ENCODE assay signal across 8 mouse cellular contexts in genomic region chr17:8463482-8464128, GRCm38 (mm10). TPM values are rescaled to one million over a fixed set of nuclear protein-coding genes. Genes with fewer than 3 reads are reported as not detected.
DNase-seq lines count a peak whose midpoint lies in the region; ATAC-seq and TF ChIP-seq lines count a peak whose summit lies in the region.
"Had no signal": no experiment of that assay in that cellular context is flagged by ENCODE, and none has a peak within 500 bp of the region (broad histone marks: within the 10 kb centered on the region; RNA-seq: fewer than 3 reads in every experiment).

No protein-coding gene starts in this region.

- no peak overlapping the region for H3K9ac ChIP-seq in ES-Bruce4 (ENCODE audit: low read depth, poor library complexity, severe bottlenecking)
- no peak overlapping the region for H3K9ac ChIP-seq in lung, postnatal 0 days (replicated peaks; ENCODE audit: low read depth)
- H3K9ac ChIP-seq: limb, embryonic 15.5 days had no signal

- no peak overlapping the region for H3K27ac ChIP-seq in ES-Bruce4 (ENCODE audit: insufficient read depth, low read length)
- H3K27ac ChIP-seq in cortical plate, adult 2 months (ENCODE audit: insufficient read depth, low read length): no peak overlapping the region
- no peak overlapping the region for H3K27ac ChIP-seq in lung, postnatal 0 days (ENCODE audit: low read length)
- H3K27ac ChIP-seq: limb, embryonic 15.5 days had no signal

- peak; percentile 87 for TF ChIP-seq CTCF in ES-Bruce4 (IDR thresholded peaks at IDR 0.05; ENCODE audit: low read depth, low read length)
- peak; percentile 92 for TF ChIP-seq CTCF in cortical plate, adult 2 months (IDR thresholded peaks at IDR 0.05; ENCODE audit: extremely low read depth, insufficient read depth, low read length)
- peak; percentile 89 for TF ChIP-seq CTCF in lung, postnatal 0 days (IDR thresholded peaks at IDR 0.05)

- H3K9me3 ChIP-seq in ES-Bruce4 (replicated peaks; ENCODE audit: control insufficient read depth, insufficient read depth, low read length, poor library complexity, severe bottlenecking): no peaks in the 10 kb centered on the region
- H3K9me3 ChIP-seq in lung, postnatal 0 days (ENCODE audit: low read length): no peaks in the 10 kb centered on the region
- H3K9me3 ChIP-seq: limb, embryonic 15.5 days had no signal

- no peak overlapping the region for H3K4me3 ChIP-seq in ES-Bruce4 (ENCODE audit: low read depth, low read length)
- no peak overlapping the region for H3K4me3 ChIP-seq in cortical plate, adult 2 months (ENCODE audit: insufficient read depth, low read length)
- no peak overlapping the region for H3K4me3 ChIP-seq in lung, postnatal 0 days (ENCODE audit: low read depth, low read length)
- H3K4me3 ChIP-seq: limb, embryonic 15.5 days had no signal

- TF ChIP-seq POLR2A in ES-Bruce4 (IDR thresholded peaks at IDR 0.05; ENCODE audit: insufficient read depth, low read length): no peak
- no peak for TF ChIP-seq POLR2A in cortical plate, adult 2 months (IDR thresholded peaks at IDR 0.05; ENCODE audit: extremely low read depth, insufficient read depth, low read length)

- no peaks in the 10 kb centered on the region for H3K4me1 ChIP-seq in ES-Bruce4 (ENCODE audit: control insufficient read depth, insufficient read depth, low read length)
- H3K4me1 ChIP-seq in cortical plate, adult 2 months (ENCODE audit: control insufficient read depth, insufficient read depth, low read length): no peaks in the 10 kb centered on the region
- no peaks in the 10 kb centered on the region for H3K4me1 ChIP-seq in lung, postnatal 0 days (ENCODE audit: insufficient read depth, low read depth, low read length)
- H3K4me1 ChIP-seq: limb, embryonic 15.5 days had no signal

- peak; percentile 75 for DNase-seq in adipocyte (ENCODE audit: low spot score)
- DNase-seq in heart, postnatal 4 days: peak; percentile 76
- peak; percentile 76 to 78 for DNase-seq in kidney, postnatal 4 days
- DNase-seq in lung, postnatal 0 days (ENCODE audit: low spot score): peak; percentile 77
- peak; percentile 36 for DNase-seq in ovary, postnatal 36 days (ENCODE audit: low spot score)

- TF ChIP-seq EP300 in ES-Bruce4 (IDR thresholded peaks at IDR 0.05; ENCODE audit: insufficient read depth, low read depth, low read length): no peak
- TF ChIP-seq EP300 in lung, postnatal 0 days (IDR thresholded peaks at IDR 0.05): no peak

- WGBS in lung, postnatal 0 days: 22% methylated on average over 9 of the region's 9 CpGs

- H3K4me2 ChIP-seq in lung, postnatal 0 days (replicated peaks; ENCODE audit: low read depth, low read length): no peak overlapping the region
- H3K4me2 ChIP-seq: limb, embryonic 15.5 days had no signal

- ATAC-seq in lung, postnatal 0 days: peak; percentile 46; the same call in 1 of the 2 replicates

- no peaks in the 10 kb centered on the region for H3K36me3 ChIP-seq in ES-Bruce4 (ENCODE audit: control insufficient read depth, insufficient read depth, low read length, poor library complexity, severe bottlenecking)
- no peaks in the 10 kb centered on the region for H3K36me3 ChIP-seq in lung, postnatal 0 days (ENCODE audit: insufficient read depth, low read length)
- H3K36me3 ChIP-seq: limb, embryonic 15.5 days had no signal

- H3K27me3 ChIP-seq in ES-Bruce4 (ENCODE audit: control insufficient read depth, insufficient read depth, low read length, poor library complexity, severe bottlenecking): no peaks in the 10 kb centered on the region
- no peaks in the 10 kb centered on the region for H3K27me3 ChIP-seq in lung, postnatal 0 days (replicated peaks; ENCODE audit: insufficient read depth, low read length)

RNA-seq across cellular contexts. Expression of gene T, which starts 29.4 kb away (rescaled TPM):
- 11.4 and 12.5 TPM in 2 replicates for polyA plus RNA-seq in ES-Bruce4 (2011; ENCODE audit: insufficient read depth, insufficient read length, low read depth, missing spikeins)
- 0.10 and 0.11 TPM in 2 replicates for polyA plus RNA-seq in cortical plate, adult 2 months (2012; rRNA removed)
- not detected for total RNA-seq in heart, postnatal 4 days (2021)
- not detected in 2 replicates for polyA plus RNA-seq in lung, postnatal 0 days (2015; fragmentation: Nextera tagmentation; extraction: Ambion mirVana)

Comparison
In these comparisons a context has a peak if more than half of its experiments do, and no peak if none do; other contexts are left out.
1. RNA of gene T, which starts 29.4 kb away (polyA plus RNA-seq): 11.4 to 12.5 TPM in ES-Bruce4; 0.10 to 0.11 TPM in cortical plate, adult 2 months and not detected in lung, postnatal 0 days; every median in the first group is over 10 times any median in the second.
2. Peak in every context shown above with its lines, with median percentiles within 50 percentile points of each other: CTCF ChIP-seq and DNase-seq.